Mouse (Mus musculus): Measurements from ENCODE around the gene Trpv2. TPM values are rescaled to one million over a fixed set of nuclear protein-coding genes. Genes with fewer than 3 reads are reported as not detected.
"Not testable (repeated sequence)": the region's sequence is repeated elsewhere in the genome, so short reads cannot be mapped to it uniquely, and the experiment has no call there.

Trpv2 gene
- polyA plus RNA-seq, 1 experiment, result 1.9 TPM

- Histone ChIP-seq H3K9ac (ENCODE audit: low read depth, poor library complexity, severe bottlenecking) (0 out of 2 replicates have a peak overlapping the region, but pooled peaks have one; percentile 22), H3K27ac (ENCODE audit: insufficient read depth, low read length) (peak overlapping the region; percentile 12; the same call in 1 of the 2 replicates)
- no peak for TF ChIP-seq CTCF (IDR thresholded peaks at IDR 0.05; ENCODE audit: low read depth, low read length)
- TF ChIP-seq EP300 (IDR thresholded peaks at IDR 0.05; ENCODE audit: insufficient read depth, low read depth, low read length), result peak; percentile 66; the same call in 1 of the 2 replicates
Measured at GRCm38 (mm10) chr11:62645732-62646494, 71.6 kb downstream of the Trpv2 start.

GRCm38 (mm10) chr11:62646495-62646843 is 72.2 kb downstream of the Trpv2 start:
- Histone ChIP-seq H3K4me3 (ENCODE audit: low read depth, low read length) (no peak overlapping the region), H3K36me3 (ENCODE audit: control insufficient read depth, insufficient read depth, low read length, poor library complexity, severe bottlenecking) (no peaks in the 10 kb centered on the region), H3K9ac (ENCODE audit: low read depth, poor library complexity, severe bottlenecking) (0 out of 2 replicates have a peak overlapping the region, but pooled peaks have one; percentile 22), H3K9me3 (replicated peaks; ENCODE audit: control insufficient read depth, insufficient read depth, low read length, poor library complexity, severe bottlenecking) (no peaks in the 10 kb centered on the region), H3K4me1 (ENCODE audit: control insufficient read depth, insufficient read depth, low read length) (peaks cover 2% of the 10 kb centered on the region), H3K27ac (ENCODE audit: insufficient read depth, low read length) (no peak overlapping the region), H3K27me3 (ENCODE audit: control insufficient read depth, insufficient read depth, low read length, poor library complexity, severe bottlenecking) (no peaks in the 10 kb centered on the region)
- TF ChIP-seq POLR2A (IDR thresholded peaks at IDR 0.05; ENCODE audit: insufficient read depth, low read length) (no peak), EP300 (IDR thresholded peaks at IDR 0.05; ENCODE audit: insufficient read depth, low read depth, low read length) (no peak), CTCF (IDR thresholded peaks at IDR 0.05; ENCODE audit: low read depth, low read length) (no peak)

More at GRCm38 (mm10) chr11:62645732-62646494, 71.6 kb downstream of the Trpv2 start:
- Histone ChIP-seq H3K9me3 (replicated peaks; ENCODE audit: control insufficient read depth, insufficient read depth, low read length, poor library complexity, severe bottlenecking) (no peaks in the 10 kb centered on the region), H3K4me3 (ENCODE audit: low read depth, low read length) (no peak overlapping the region), H3K27me3 (ENCODE audit: control insufficient read depth, insufficient read depth, low read length, poor library complexity, severe bottlenecking) (no peaks in the 10 kb centered on the region), H3K4me1 (ENCODE audit: control insufficient read depth, insufficient read depth, low read length) (peaks cover 2% of the 10 kb centered on the region), H3K36me3 (ENCODE audit: control insufficient read depth, insufficient read depth, low read length, poor library complexity, severe bottlenecking) (no peaks in the 10 kb centered on the region)

- H3K9me3 ChIP-seq (replicated peaks; ENCODE audit: control insufficient read depth, insufficient read depth, low read length, poor library complexity, severe bottlenecking), result no peaks in the 10 kb centered on the region
- H3K36me3 ChIP-seq (ENCODE audit: control insufficient read depth, insufficient read depth, low read length, poor library complexity, severe bottlenecking), result no peaks in the 10 kb centered on the region
- peak overlapping the region; percentile 79; the same call in 1 of the 2 replicates for H3K9ac ChIP-seq (ENCODE audit: low read depth, poor library complexity, severe bottlenecking)
- no peak overlapping the region for H3K27ac ChIP-seq (ENCODE audit: insufficient read depth, low read length)
- H3K4me3 ChIP-seq (ENCODE audit: low read depth, low read length), result peak overlapping the region; percentile 64; the same call in 1 of the 2 replicates
- no peak for TF ChIP-seq EP300 (IDR thresholded peaks at IDR 0.05; ENCODE audit: insufficient read depth, low read depth, low read length)
- no peak for TF ChIP-seq CTCF (IDR thresholded peaks at IDR 0.05; ENCODE audit: low read depth, low read length)
- TF ChIP-seq POLR2A (IDR thresholded peaks at IDR 0.05; ENCODE audit: insufficient read depth, low read length), result no peak
- peaks cover 2% of the 10 kb centered on the region for H3K4me1 ChIP-seq (ENCODE audit: control insufficient read depth, insufficient read depth, low read length)
- no peaks in the 10 kb centered on the region for H3K27me3 ChIP-seq (ENCODE audit: control insufficient read depth, insufficient read depth, low read length, poor library complexity, severe bottlenecking)
Measured at GRCm38 (mm10) chr11:62646958-62647515, 72.8 kb downstream of the Trpv2 start.

GRCm38 (mm10) chr11:62647661-62648590 is 73.6 kb downstream of the Trpv2 start, which contains the start of gene Lrrc75a:
Gene Lrrc75a (minus strand): TSS chr11:62648523.
- Histone ChIP-seq H3K27me3 (ENCODE audit: control insufficient read depth, insufficient read depth, low read length, poor library complexity, severe bottlenecking) (no peaks in the 10 kb centered on the region), H3K4me1 (ENCODE audit: control insufficient read depth, insufficient read depth, low read length) (peaks cover 2% of the 10 kb centered on the region), H3K36me3 (ENCODE audit: control insufficient read depth, insufficient read depth, low read length, poor library complexity, severe bottlenecking) (no peaks in the 10 kb centered on the region), H3K9me3 (replicated peaks; ENCODE audit: control insufficient read depth, insufficient read depth, low read length, poor library complexity, severe bottlenecking) (no peaks in the 10 kb centered on the region), H3K27ac (ENCODE audit: insufficient read depth, low read length) (peak within 1 kb of the TSS; percentile 59), H3K4me3 (ENCODE audit: low read depth, low read length) (peak within 1 kb of the TSS; percentile 77), H3K9ac (ENCODE audit: low read depth, poor library complexity, severe bottlenecking) (peak within 1 kb of the TSS; percentile 79)
- TF ChIP-seq POLR2A (IDR thresholded peaks at IDR 0.05; ENCODE audit: insufficient read depth, low read length), result no peak

- H3K9ac ChIP-seq (ENCODE audit: low read depth, poor library complexity, severe bottlenecking), result peak within 1 kb of the TSS; percentile 79
- TF ChIP-seq CTCF (IDR thresholded peaks at IDR 0.05; ENCODE audit: low read depth, low read length), result peak; percentile 67
- no peak for TF ChIP-seq EP300 (IDR thresholded peaks at IDR 0.05; ENCODE audit: insufficient read depth, low read depth, low read length)
- H3K36me3 ChIP-seq (ENCODE audit: control insufficient read depth, insufficient read depth, low read length, poor library complexity, severe bottlenecking), result no peaks in the 10 kb centered on the region
- peak within 1 kb of the TSS; percentile 59 for H3K27ac ChIP-seq (ENCODE audit: insufficient read depth, low read length)
- peak within 1 kb of the TSS; percentile 77 for H3K4me3 ChIP-seq (ENCODE audit: low read depth, low read length)
- H3K9me3 ChIP-seq (replicated peaks; ENCODE audit: control insufficient read depth, insufficient read depth, low read length, poor library complexity, severe bottlenecking), result no peaks in the 10 kb centered on the region
- peaks cover 2% of the 10 kb centered on the region for H3K4me1 ChIP-seq (ENCODE audit: control insufficient read depth, insufficient read depth, low read length)
- H3K27me3 ChIP-seq (ENCODE audit: control insufficient read depth, insufficient read depth, low read length, poor library complexity, severe bottlenecking), result no peaks in the 10 kb centered on the region
Measured at GRCm38 (mm10) chr11:62648591-62649391, 74.5 kb downstream of the Trpv2 start, which contains the start of gene Mmgt2. Gene Mmgt2 (plus strand): TSS chr11:62648664.

GRCm38 (mm10) chr11:62649803-62650202 is 75.5 kb downstream of the Trpv2 start:
- not testable (repeated sequence) for H3K36me3 ChIP-seq (ENCODE audit: control insufficient read depth, insufficient read depth, low read length, poor library complexity, severe bottlenecking); H3K9ac ChIP-seq (ENCODE audit: low read depth, poor library complexity, severe bottlenecking); H3K4me1 ChIP-seq (ENCODE audit: control insufficient read depth, insufficient read depth, low read length)

More at GRCm38 (mm10) chr11:62649803-62650202, 75.5 kb downstream of the Trpv2 start:
- H3K9me3 ChIP-seq (replicated peaks; ENCODE audit: control insufficient read depth, insufficient read depth, low read length, poor library complexity, severe bottlenecking); H3K27me3 ChIP-seq (ENCODE audit: control insufficient read depth, insufficient read depth, low read length, poor library complexity, severe bottlenecking); H3K27ac ChIP-seq (ENCODE audit: insufficient read depth, low read length); H3K4me3 ChIP-seq (ENCODE audit: low read depth, low read length): not testable (repeated sequence)
